Mouse (Mus musculus): ENCODE data around the gene Gpr158.

- no peak for TF ChIP-seq CTCF (IDR thresholded peaks at IDR 0.05; ENCODE audit: control insufficient read depth, insufficient read depth, insufficient read length)
- TF ChIP-seq MYOG (IDR thresholded peaks at IDR 0.05; ENCODE audit: control insufficient read depth, extremely low read depth, insufficient read length): no peak
- TF ChIP-seq USF1 (IDR thresholded peaks at IDR 0.05; ENCODE audit: low read depth): no peak
Observed at GRCm38 (mm10) chr2:21405617-21406016, 38.3 kb downstream of the Gpr158 start.
